Mouse (Mus musculus) right cerebral cortex, postnatal 25 days (tissue): ENCODE results near the gene Gm10382.
"Not testable (repeated sequence)": the region's sequence is repeated elsewhere in the genome, so short reads cannot be mapped to it uniquely, and the experiment has no call there.

ENCODE experiments used
- DNase-seq: peaks from one replicate; pipeline ENCODE4 v3.0.0; 2022

The Gm10382 gene

DNA sequence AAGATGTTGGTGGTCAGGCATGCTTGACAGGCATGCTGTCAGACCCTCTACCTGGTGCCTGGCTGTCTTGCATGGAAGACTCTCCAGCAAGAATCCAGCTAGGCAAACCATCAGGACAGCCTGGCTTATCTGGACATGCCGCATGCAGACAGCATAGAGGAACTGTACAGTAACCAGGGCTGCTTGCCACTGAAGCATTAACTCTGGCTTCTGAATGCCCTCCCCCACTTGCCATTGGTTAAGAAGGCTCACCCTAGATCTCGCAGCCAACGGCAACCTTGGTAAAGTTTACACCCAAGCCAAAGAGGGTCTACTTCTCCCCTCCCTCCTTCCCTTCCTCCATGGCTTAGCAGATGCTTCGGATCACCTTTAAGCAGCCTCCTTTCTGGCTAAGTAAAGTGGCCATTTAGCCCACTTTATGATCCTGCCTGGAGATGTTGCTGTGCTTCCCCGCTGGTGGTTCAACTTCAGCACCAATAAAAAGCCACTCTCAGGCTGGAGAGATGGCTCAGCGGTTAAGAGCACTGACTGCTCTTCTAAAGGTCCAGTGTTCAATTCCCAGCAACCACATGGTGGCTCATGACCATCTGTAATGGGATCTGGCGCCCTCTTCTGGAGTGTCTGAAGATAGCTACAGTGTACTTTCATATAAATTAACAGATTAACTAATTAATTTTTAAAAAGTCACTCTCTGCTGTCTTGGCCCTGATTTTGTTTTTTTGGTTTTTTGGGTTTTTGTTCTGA, 18.0 kb upstream of the Gm10382 start:
- DNase-seq = no peak

DNA sequence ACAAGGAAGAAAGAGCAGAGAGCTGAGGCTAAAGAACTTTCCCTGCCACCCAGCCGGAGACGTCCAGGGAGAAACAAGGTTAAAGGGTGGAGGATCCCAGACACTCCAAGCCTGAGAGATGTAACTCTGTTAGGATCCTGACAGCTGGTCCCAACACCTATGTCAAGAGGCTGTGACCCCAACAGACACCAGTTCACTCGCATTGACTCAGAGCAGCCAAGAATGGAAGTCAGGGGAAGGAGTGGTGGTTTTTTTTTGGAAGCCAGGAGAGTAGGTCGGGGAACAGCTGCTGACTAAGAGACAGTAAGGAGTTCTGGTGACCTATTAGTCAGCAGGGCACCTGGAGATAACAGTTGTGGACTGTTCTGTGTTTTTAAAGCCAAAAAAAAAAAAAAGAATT, 17.1 kb upstream of the Gm10382 start:
- no peak for DNase-seq

DNA sequence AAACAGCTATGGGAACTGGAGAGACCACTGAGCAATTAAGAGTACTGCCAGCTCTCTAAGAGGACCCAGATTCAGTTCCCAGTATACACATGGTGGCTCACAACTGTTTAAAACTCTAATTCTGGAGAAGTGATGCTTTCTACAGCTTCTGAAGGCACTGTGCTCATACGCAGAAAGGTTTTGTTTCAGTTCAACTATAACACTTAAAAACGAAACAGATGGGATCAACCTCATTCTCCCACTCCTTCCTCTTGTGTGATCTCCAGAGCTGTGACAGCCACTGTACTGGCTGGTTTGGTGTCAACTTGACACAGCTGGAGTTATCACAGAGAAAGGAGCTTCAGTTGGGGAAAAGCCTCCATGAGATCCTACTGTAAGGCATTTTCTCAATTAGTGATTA, 13.3 kb upstream of the Gm10382 start:
- DNase-seq = no peak

- DNase-seq = no peak
Observed at GRCm38 (mm10) chr5:125377214-125377613, 11.9 kb upstream of the Gm10382 start.

DNA sequence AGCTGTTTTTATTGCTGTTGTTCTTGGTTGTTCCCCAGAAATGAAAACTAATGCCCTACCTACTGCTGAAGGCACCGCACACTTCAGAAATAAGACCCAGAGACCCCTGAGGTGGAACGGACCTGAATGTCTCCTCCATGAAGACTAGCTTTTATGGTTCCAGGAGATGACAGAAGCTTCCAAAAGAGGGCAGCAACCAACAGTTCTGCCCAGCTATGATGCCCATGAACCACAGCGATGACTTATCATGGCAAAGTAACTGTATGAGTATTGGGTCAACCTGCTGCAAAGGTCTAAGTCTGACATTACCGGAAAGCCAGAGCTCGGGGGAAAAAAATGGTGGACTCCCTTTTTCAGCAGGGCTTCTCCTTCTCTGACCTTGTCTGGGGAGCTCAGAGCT, 10.2 kb upstream of the Gm10382 start:
- DNase-seq = no peak

- no peak for DNase-seq
Observed at GRCm38 (mm10) chr5:125381954-125382672, 7.0 kb upstream of the Gm10382 start.

DNA sequence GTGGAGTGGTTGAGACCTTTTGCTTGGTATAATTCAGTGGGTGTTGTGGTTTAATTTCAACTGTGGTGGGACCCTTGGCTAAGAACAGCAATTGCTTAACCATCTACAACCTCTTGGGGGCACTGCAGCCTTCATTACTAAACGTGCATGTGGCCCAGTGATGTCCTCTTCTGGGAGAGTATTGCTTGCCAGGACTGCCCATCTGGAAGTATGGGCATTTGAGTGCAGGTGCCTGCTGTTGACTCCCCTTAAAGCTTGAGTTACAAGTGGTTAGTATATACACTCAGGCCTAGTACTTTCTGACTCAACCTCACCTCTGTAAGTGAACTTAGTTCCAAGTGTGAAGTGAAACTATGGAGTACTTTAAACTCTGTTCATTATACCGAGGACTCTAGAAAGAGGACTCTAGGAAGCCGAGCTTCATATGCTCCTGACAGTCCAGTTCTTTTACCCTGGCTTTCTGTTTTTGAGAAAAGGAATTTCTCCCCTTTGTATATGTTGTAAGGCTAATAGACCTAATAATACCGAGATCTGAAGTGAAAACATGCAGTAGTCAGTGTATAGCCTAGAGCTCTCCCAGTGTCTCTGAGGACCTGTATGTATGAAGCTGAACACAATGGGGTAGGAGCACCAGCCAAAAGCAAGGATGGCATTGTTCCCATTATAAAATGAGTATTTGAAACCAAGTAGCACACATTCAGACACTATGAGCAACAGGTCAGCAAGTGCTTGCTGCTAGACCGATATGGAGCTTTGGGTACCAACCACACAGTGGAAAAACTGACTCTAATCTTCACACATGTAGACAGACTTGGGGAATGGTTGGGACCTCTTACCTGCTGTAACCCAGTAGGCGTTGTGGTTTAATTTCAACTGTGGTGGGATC, 6.2 kb upstream of the Gm10382 start:
- DNase-seq = peak; percentile 43

- no peak for DNase-seq
Observed at GRCm38 (mm10) chr5:125383637-125384420, 5.3 kb upstream of the Gm10382 start.

- DNase-seq = no peak
Observed at GRCm38 (mm10) chr5:125384512-125385214, 4.5 kb upstream of the Gm10382 start.

GRCm38 (mm10) chr5:125385215-125385940, 3.7 kb upstream of the Gm10382 start:
- DNase-seq = no peak

GRCm38 (mm10) chr5:125387295-125387694, 1.8 kb upstream of the Gm10382 start:
- not testable (repeated sequence) for DNase-seq

- no peak for DNase-seq
Observed at GRCm38 (mm10) chr5:125388358-125389092, 597 bp upstream of the Gm10382 start.

DNA sequence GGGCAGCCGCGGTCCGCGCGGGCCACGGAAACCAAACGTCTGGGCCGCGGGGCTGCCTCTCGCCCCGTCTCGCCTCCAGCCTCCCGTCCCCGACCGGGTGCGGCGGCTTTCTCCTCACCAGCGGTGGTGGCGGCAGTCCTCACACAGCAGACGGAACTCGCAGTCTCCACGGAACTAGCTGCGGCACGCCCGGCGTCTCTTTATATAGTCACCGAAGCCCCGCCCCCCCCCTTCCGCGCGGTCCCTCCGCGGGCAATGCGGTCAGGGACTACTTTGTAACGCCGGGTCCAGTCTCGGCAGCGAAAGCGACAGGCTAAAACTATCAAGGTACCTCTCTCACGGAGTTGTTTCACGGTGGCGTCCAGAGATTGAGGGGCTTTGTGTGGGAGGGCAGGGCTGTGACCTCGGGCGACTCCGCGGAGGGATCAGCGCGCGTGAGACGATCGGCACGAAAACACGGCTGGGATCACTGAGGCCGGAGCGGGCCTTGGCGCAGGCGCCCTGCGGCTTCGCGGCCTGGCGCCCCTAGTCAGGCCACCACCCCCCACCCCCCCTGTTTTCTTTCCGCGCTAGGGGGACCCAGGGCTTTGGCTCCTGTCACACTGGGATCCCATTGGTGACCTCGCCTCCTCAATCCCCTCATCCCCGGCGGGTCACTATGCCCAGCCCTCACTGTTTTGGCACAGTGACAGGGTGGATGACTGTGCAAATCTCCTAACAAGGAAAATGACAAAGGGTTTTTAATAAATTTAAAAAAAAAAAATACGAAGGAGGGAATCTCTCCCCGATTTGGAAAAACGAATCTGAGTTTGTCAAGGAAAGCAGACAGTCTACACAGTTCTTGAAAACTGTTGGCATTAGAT, 688 bp downstream of the Gm10382 start, which contains the start of gene Ubc:
Ubc (minus strand) TSS at position 624 of the 863 bp plus-strand sequence.
- peak; percentile 77 for DNase-seq

DNA sequence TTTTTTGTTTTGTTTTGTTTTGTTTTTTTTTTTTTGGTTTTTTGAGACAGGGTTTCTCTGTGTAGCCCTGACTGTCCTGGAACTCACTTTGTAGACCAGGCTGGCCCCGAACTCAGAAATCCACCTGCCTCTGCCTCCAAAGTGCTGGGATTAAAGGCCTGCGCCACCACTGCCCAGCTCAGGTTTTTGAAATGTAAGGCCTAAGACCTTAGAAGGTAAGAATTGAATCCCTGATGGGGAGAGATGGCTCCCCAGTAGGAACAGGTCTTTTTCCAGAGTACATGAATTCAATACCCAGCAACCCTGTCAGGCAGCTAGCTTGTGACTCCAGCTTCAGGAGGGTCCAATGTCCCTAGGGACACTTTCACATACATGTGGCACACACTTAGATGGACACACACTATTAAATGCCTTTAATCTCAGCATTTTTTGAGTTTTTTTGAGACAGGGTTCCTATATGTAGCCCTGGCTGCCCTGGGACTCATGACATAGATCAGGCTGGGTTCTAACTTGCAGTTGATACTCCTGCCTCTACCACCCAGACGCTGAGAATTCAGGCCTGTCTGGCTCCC, 1.9 kb downstream of the Gm10382 start:
- DNase-seq = no peak

GRCm38 (mm10) chr5:125391609-125392008, 2.5 kb downstream of the Gm10382 start:
- DNase-seq = peak; percentile 84

GRCm38 (mm10) chr5:125392176-125392575, 3.1 kb downstream of the Gm10382 start:
- DNase-seq = not testable (repeated sequence)

DNA sequence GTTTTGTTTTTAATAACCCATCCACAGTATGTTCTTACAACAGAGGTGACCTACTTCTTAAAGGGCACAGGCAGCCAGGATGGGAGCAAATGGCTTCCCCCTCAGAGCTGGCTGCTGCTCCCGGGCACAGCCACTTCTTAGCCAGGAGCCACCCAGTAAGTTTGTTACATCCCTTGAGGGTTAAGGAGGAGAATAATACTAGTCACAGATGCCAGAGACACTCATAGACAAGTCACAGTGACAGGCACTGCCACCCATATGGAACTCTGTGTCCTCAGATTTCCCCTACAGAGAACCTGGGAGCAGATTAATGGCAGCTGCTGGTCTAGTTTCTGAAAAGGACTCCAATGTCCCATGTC, 3.5 kb downstream of the Gm10382 start:
- no peak for DNase-seq

DNA sequence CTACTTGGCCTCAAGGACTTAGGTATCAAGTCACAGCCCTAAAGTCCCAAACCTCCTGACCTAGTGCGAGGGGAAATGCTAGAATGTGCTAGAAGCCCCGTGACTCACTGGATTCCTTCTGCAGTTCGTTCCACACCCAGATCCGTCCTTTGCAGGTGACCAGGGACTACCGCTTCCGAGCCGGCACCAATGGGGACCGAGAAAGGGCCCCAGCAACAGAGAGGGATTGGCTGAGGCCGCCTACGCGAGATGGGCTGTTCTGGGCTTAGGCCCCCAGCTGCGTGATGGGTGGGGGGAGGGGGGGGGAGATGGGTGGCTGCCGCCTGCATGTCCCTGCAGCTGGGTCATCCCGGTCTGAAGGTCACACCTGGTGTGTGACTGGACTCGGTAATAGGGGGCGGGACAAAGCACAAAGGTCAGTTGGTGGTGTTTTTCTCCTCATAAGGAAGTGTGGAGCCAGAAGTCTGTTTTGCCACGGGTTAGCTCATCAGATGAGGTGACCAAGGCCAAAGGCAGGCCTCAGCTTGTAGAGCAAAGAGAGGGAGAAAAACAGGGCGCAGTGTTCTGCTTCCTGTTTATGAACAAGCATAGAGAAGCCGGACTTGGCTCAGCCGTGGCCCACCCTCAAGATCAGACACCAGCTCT, 4.0 kb downstream of the Gm10382 start:
- DNase-seq = peak; percentile 94
